Mouse (Mus musculus) bone marrow, adult 2 months (tissue): Measurements from ENCODE around the gene Ssr1. TPM values are rescaled to one million over a fixed set of nuclear protein-coding genes. Genes with fewer than 3 reads are reported as not detected.

Experiments used
- H3K27ac ChIP-seq: fragments of 200-500 bp; 2 replicates; pipeline ENCODE4 v1.5.1; 2012; ENCODE audit warnings: low read depth, mild to moderate bottlenecking, control low read depth, inconsistent platforms, low read length; ENCODE audit not compliant: control insufficient read depth, poor library complexity, insufficient read depth
- H3K4me1 ChIP-seq: fragments of 200-500 bp; 2 replicates; pipeline ENCODE4 v1.6.1; 2011; ENCODE audit warnings: low read length; ENCODE audit not compliant: control insufficient read depth, insufficient read depth
- H3K4me3 ChIP-seq: fragments of 200-500 bp; replicated peaks from 2 replicates; pipeline ENCODE3; 2011; ENCODE audit warnings: mild to moderate bottlenecking, low read depth, low read length, control low read depth; ENCODE audit not compliant: control insufficient read depth
- CTCF ChIP-seq: fragments of 200-500 bp; IDR thresholded peaks from 2 replicates; pipeline ENCODE4 v1.5.1; 2011; ENCODE audit warnings: low read length, control low read depth; ENCODE audit not compliant: control insufficient read depth, insufficient read depth
- POLR2A ChIP-seq: fragments of 200-500 bp; IDR thresholded peaks from 2 replicates; pipeline ENCODE4 v1.6.1; 2011; ENCODE audit warnings: low read depth, mild to moderate bottlenecking, control low read depth, low read length, borderline replicate concordance; ENCODE audit not compliant: control insufficient read depth
- WGBS: fragments of 180-500 bp; shearing (Covaris S2); methylation state at CpG from one replicate; pipeline ENCODE4 v1.1.7; 2018; 5-methylcytosine and 5-hydroxymethylcytosine counted together
- polyA plus RNA-seq: library from polyadenylated mRNA; stranded (reverse); fragments of >200 nt; gene quantifications from 2 replicates; pipeline ENCODE4 v1.2.4, GENCODE M21; 2011; ENCODE audit warnings: low replicate concordance; ENCODE audit not compliant: missing spikeins, insufficient read depth, insufficient read length

Gene Ssr1
- polyA plus RNA-seq, 1 experiment: 56.0 TPM

DNA sequence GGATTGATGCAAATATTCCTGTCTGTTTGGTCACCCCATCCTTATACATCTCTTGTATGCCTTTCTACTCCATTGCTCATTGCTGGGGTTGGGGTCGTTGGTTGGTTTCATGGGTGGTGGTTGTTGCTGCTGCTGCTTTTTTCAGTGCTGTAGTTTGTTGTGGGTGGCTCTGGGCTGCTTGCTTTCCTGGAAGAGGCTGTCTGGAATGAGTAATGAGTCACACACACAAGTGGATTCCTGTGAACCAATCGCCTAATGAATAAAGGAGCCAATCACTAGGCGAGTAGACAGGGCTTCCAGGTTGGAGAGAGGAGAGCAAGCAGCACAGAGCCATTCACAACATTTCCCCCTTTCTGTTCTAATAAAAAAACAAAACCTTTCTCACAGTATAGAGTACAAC lies 57.7 kb downstream of the Ssr1 start:
- no peak overlapping the region for H3K4me3 ChIP-seq
- no peak overlapping the region for H3K27ac ChIP-seq
- WGBS: 81% methylated on average over 3 of the region's 3 CpGs
- H3K4me1 ChIP-seq: no peaks in the 10 kb centered on the region; the same call in 1 of the 2 replicates
- TF ChIP-seq POLR2A (no peak), CTCF (no peak)

- Histone ChIP-seq H3K4me3 (no peak overlapping the region), H3K27ac (no peak overlapping the region), H3K4me1 (no peaks in the 10 kb centered on the region)
- WGBS: 92% methylated on average over 8 of the region's 8 CpGs
- TF ChIP-seq CTCF: no peak
- no peak for TF ChIP-seq POLR2A
Observed at GRCm38 (mm10) chr13:37934920-37935319, 59.1 kb downstream of the Ssr1 start.

DNA sequence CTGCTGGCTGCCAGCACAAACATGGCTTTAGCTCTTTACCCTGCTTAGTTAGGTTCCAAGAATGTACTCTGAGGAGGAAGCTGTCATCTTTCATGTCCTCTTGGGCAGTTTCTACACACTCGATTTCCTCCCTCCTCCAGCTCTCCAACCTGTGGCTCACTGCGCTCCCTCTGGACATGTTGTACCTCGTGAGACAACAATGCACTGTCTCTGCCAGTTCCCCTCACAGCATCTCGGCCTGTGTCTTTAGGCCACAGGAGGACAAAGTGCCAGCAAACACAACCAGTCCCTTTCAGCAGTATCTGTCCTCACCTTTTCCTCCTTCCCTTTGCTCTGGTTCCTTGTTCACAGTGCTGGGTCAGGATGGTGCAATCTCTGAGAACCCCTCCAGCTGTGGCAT lies 59.9 kb downstream of the Ssr1 start:
- TF ChIP-seq POLR2A (no peak), CTCF (no peak)
- WGBS: 68% methylated on average over 4 of the region's 4 CpGs
- no peaks in the 10 kb centered on the region for H3K4me1 ChIP-seq
- H3K27ac ChIP-seq: no peak overlapping the region
- H3K4me3 ChIP-seq: no peak overlapping the region

GRCm38 (mm10) chr13:37931210-37931922 lies 62.7 kb downstream of the Ssr1 start:
- Histone ChIP-seq H3K4me3 (no peak overlapping the region), H3K27ac (no peak overlapping the region), H3K4me1 (no peaks in the 10 kb centered on the region)
- TF ChIP-seq CTCF (no peak), POLR2A (no peak)
- 75% methylated on average over 27 of the region's 27 CpGs for WGBS

DNA sequence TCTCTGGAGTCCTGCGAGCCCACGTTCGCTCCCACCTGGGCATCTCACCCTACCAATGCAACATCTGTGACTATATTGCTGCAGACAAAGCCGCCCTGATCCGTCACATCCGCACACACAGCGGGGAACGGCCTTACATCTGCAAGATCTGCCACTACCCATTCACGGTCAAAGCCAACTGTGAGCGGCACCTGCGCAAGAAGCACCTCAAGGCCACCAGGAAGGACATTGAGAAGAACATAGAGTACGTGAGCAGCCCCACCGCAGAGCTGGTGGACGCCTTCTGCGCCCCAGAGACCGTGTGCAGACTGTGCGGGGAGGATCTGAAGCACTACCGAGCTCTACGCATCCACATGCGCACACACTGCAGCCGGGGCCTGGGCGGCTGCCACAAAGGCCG lies 63.4 kb downstream of the Ssr1 start:
- 96% methylated on average over 23 of the region's 23 CpGs for WGBS
- no peak overlapping the region for H3K4me3 ChIP-seq

DNA sequence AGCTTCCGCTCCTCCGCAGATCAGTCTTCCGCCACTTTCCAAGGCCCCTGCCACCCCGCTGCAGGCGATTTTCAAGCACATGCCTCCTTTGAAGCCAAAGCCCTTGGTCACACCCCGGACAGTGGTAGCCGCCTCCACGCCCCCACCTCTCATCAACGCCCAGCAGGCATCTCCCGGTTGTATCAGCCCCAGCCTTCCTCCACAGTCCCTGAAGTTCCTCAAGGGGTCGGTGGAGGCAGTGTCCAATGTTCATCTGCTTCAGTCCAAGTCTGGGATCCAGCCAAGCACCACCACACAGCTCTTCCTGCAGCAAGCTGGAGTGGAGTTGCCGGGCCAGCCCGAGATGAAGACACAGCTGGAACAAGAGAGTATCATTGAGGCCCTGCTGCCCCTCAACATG lies 63.9 kb downstream of the Ssr1 start:
- 85% methylated on average over 13 of the region's 13 CpGs for WGBS
- no peaks in the 10 kb centered on the region for H3K4me1 ChIP-seq
- no peak overlapping the region for H3K4me3 ChIP-seq
- H3K27ac ChIP-seq: no peak overlapping the region
- no peak for TF ChIP-seq POLR2A

More for the DNA sequence above, 63.4 kb downstream of the Ssr1 start:
- no peaks in the 10 kb centered on the region for H3K4me1 ChIP-seq
- TF ChIP-seq CTCF: no peak
- TF ChIP-seq POLR2A: no peak
- H3K27ac ChIP-seq: no peak overlapping the region

DNA sequence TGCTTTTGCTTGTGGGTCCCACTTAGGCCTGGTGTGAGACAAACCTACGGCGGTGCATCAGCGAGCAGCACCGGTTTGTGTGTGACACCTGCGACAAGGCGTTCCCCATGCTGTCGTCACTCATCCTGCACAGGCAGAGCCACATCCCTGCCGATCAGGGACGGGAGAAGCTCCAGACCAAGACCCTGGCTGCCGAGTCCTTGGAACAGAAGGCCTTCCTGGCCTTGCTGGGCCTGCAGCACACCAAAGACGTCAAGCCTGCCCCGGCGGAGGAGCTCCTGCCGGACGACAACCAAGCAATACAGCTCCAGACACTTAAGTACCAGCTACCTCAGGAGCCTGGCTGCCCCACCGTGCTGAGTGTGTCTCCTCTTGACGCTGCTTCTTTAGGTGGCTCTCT lies 64.5 kb downstream of the Ssr1 start:
- Histone ChIP-seq H3K4me3 (no peak overlapping the region), H3K27ac (no peak overlapping the region)
- 90% methylated on average over 17 of the region's 17 CpGs for WGBS

DNA sequence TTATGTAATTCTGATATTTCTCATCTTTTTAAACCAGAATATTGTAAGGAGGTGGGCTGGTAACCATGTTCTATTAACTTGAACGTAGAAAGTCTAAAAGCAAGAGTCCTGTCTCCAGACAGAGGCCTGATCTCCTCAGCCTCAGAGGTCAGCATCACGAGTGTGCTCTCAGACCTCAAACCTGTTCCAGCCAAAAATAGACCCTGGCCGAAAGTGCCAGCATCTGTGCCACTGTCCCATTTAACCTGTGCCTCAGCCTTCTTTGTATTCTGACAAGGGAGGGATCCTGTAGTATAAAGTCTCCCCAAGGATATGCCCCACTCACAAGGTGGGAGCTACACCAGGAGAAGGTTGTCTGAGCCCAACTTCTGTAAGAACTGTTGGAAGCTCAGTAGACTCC lies 67.6 kb downstream of the Ssr1 start:
- Histone ChIP-seq H3K4me1 (no peaks in the 10 kb centered on the region; the same call in 1 of the 2 replicates), H3K4me3 (no peak overlapping the region), H3K27ac (no peak overlapping the region)
- TF ChIP-seq POLR2A (no peak), CTCF (no peak)
- WGBS: 90% methylated on average over 3 of the region's 3 CpGs

More for the DNA sequence above, 64.5 kb downstream of the Ssr1 start:
- H3K4me1 ChIP-seq: no peaks in the 10 kb centered on the region
- no peak for TF ChIP-seq CTCF
- no peak for TF ChIP-seq POLR2A
